20 mouse cellular contexts compared by ENCODE assay signal in the genomic region with DNA sequence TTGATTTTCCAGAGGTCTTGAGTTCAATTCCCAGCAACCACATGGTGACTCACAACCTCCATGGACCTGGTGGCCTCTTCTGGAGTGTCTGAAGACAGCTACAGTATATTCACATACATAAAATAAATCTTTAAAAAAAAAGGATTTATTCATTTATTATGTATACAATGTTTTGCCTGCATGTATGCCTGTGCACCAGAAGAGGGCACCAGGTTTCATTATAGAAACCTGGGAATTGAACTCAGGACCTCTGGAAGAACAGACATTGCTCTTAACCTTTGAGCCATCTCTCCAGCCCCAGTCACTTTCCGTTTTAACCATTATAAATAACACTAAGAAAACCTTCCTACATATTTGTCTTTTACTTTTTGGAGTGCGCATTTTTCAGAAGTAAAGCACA. TPM values are rescaled to one million over a fixed set of nuclear protein-coding genes. Genes with fewer than 3 reads are reported as not detected.
DNase-seq lines count a peak whose midpoint lies in the region; ATAC-seq and TF ChIP-seq lines count a peak whose summit lies in the region.
"Had no signal": no experiment of that assay in that cellular context is flagged by ENCODE, and none has a peak within 500 bp of the region (broad histone marks: within the 10 kb centered on the region; RNA-seq: fewer than 3 reads in every experiment).

No protein-coding gene starts in this region.

- WGBS in forebrain, embryonic 11.5 days: 96% methylated on average over 2 of the region's 2 CpGs
- WGBS in forebrain, embryonic 15.5 days: 94% methylated on average over 2 of the region's 2 CpGs
- WGBS in intestine, postnatal 0 days: 81% methylated on average over 2 of the region's 2 CpGs
- 96% methylated on average over 2 of the region's 2 CpGs for WGBS in intestine, embryonic 16.5 days
- 89% methylated on average over 2 of the region's 2 CpGs for WGBS in liver, postnatal 0 days (ENCODE audit: insufficient replicate concordance)

- CTCF ChIA-PET in Patski (lab: Charles Lee): no interaction called here

- DNase-seq in forebrain, embryonic 11.5 days (ENCODE audit: low spot score): peak; percentile 33
- DNase-seq in liver, postnatal 0 days: no peak
- DNase-seq in liver (no peak), Patski (ENCODE audit: low read depth, low spot score) (no peak)
- DNase-seq in gastrocnemius, postnatal 10 days: no peak
- DNase-seq: cerebellum, adult 11 months; cerebellum, adult 9-10 months; cerebellum, postnatal 36 days; embryo, embryonic 11 days; kidney, adult 11 months; layer of hippocampus, postnatal 36 days; right cerebral cortex, postnatal 4 days had no signal

- in situ Hi-C loops in Patski (cut with MboI; ENCODE audit: low pct_unique_long_range_greater_than_20kb): no loop called here

- H3K9ac ChIP-seq in forebrain, embryonic 11.5 days (ENCODE audit: low read length): no peak overlapping the region
- no peak overlapping the region for H3K9ac ChIP-seq in forebrain, embryonic 15.5 days (replicated peaks)
- H3K9ac ChIP-seq in intestine, postnatal 0 days (ENCODE audit: low read depth, low read length): no peak overlapping the region
- no peak overlapping the region for H3K9ac ChIP-seq in intestine, embryonic 16.5 days (ENCODE audit: low read depth, low read length)
- H3K9ac ChIP-seq in liver, postnatal 0 days (replicated peaks): no peak overlapping the region
- H3K9ac ChIP-seq: embryonic facial prominence, embryonic 12.5 days; hindbrain, embryonic 12.5 days; neural tube, embryonic 13.5 days had no signal

- H3K9me3 ChIP-seq in forebrain, embryonic 11.5 days (ENCODE audit: control insufficient read depth, low read length): no peaks in the 10 kb centered on the region
- H3K9me3 ChIP-seq in forebrain, embryonic 15.5 days: no peaks in the 10 kb centered on the region
- H3K9me3 ChIP-seq in intestine, postnatal 0 days (ENCODE audit: control insufficient read depth): no peaks in the 10 kb centered on the region
- H3K9me3 ChIP-seq in intestine, embryonic 16.5 days (ENCODE audit: control insufficient read depth, low read length): no peaks in the 10 kb centered on the region
- no peaks in the 10 kb centered on the region for H3K9me3 ChIP-seq in liver, postnatal 0 days (ENCODE audit: low read length)
- H3K9me3 ChIP-seq: embryonic facial prominence, embryonic 12.5 days; hindbrain, embryonic 12.5 days; neural tube, embryonic 13.5 days had no signal

- no peak overlapping the region for H3K4me2 ChIP-seq in forebrain, embryonic 11.5 days (ENCODE audit: low read depth, low read length, severe bottlenecking)
- H3K4me2 ChIP-seq in forebrain, embryonic 15.5 days (replicated peaks): no peak overlapping the region
- no peak overlapping the region for H3K4me2 ChIP-seq in intestine, postnatal 0 days (replicated peaks; ENCODE audit: low read depth)
- no peak overlapping the region for H3K4me2 ChIP-seq in intestine, embryonic 16.5 days (ENCODE audit: low read depth, low read length)
- no peak overlapping the region for H3K4me2 ChIP-seq in liver, postnatal 0 days (ENCODE audit: low read depth, low read length)
- H3K4me2 ChIP-seq: embryonic facial prominence, embryonic 12.5 days; hindbrain, embryonic 12.5 days; midbrain, embryonic 11.5 days; neural tube, embryonic 13.5 days had no signal

- peak; percentile 46 for TF ChIP-seq CTCF in intestine, postnatal 0 days (IDR thresholded peaks at IDR 0.05; ENCODE audit: low read depth)
- peak; percentile 51 for TF ChIP-seq CTCF in liver, postnatal 0 days (IDR thresholded peaks at IDR 0.05; ENCODE audit: low read depth)
- TF ChIP-seq CTCF in Patski (IDR thresholded peaks at IDR 0.05): peak; percentile 30

- no peaks in the 10 kb centered on the region for H3K4me1 ChIP-seq in forebrain, embryonic 11.5 days (replicated peaks; ENCODE audit: control insufficient read depth, insufficient read depth, low read length)
- no peaks in the 10 kb centered on the region for H3K4me1 ChIP-seq in forebrain, embryonic 15.5 days
- no peaks in the 10 kb centered on the region for H3K4me1 ChIP-seq in intestine, postnatal 0 days (replicated peaks; ENCODE audit: control insufficient read depth, insufficient read depth, low read length)
- H3K4me1 ChIP-seq in intestine, embryonic 16.5 days (ENCODE audit: control insufficient read depth, insufficient read depth, low read length): no peaks in the 10 kb centered on the region
- no peaks in the 10 kb centered on the region for H3K4me1 ChIP-seq in liver, postnatal 0 days (ENCODE audit: insufficient read depth)
- H3K4me1 ChIP-seq: embryonic facial prominence, embryonic 12.5 days had no signal

- no peaks in the 10 kb centered on the region; the same call in none of the 2 replicates for H3K36me3 ChIP-seq in forebrain, embryonic 11.5 days (ENCODE audit: control insufficient read depth, insufficient read depth, low read length)
- H3K36me3 ChIP-seq in forebrain, embryonic 15.5 days: peaks cover 4% of the 10 kb centered on the region; the same call in 1 of the 2 replicates
- H3K36me3 ChIP-seq in intestine, postnatal 0 days (ENCODE audit: control insufficient read depth, insufficient read depth): peaks cover 4% of the 10 kb centered on the region; the same call in 1 of the 2 replicates
- H3K36me3 ChIP-seq in intestine, embryonic 16.5 days (ENCODE audit: control insufficient read depth, insufficient read depth, low read length): no peaks in the 10 kb centered on the region
- peaks cover 17% of the 10 kb centered on the region; the same call in 1 of the 2 replicates for H3K36me3 ChIP-seq in liver, postnatal 0 days (replicated peaks; ENCODE audit: insufficient read depth, low read length)

- H3K4me3 ChIP-seq in forebrain, embryonic 11.5 days (ENCODE audit: low read depth, low read length): no peak overlapping the region
- no peak overlapping the region for H3K4me3 ChIP-seq in forebrain, embryonic 15.5 days
- no peak overlapping the region for H3K4me3 ChIP-seq in intestine, postnatal 0 days (ENCODE audit: low read depth, low read length)
- no peak overlapping the region for H3K4me3 ChIP-seq in intestine, embryonic 16.5 days (ENCODE audit: low read length)
- H3K4me3 ChIP-seq in liver, postnatal 0 days (ENCODE audit: low read depth, low read length): no peak overlapping the region
- H3K4me3 ChIP-seq: embryonic facial prominence, embryonic 12.5 days; hindbrain, embryonic 12.5 days; neural tube, embryonic 13.5 days had no signal

- POLR2A ChIA-PET in Patski (lab: Charles Lee): no interaction called here

- ATAC-seq in forebrain, embryonic 11.5 days (replicated peaks; ENCODE audit: low FRiP score): no peak
- no peak for ATAC-seq in forebrain, embryonic 15.5 days (replicated peaks)
- ATAC-seq in intestine, postnatal 0 days: no peak
- no peak for ATAC-seq in intestine, embryonic 16.5 days
- ATAC-seq in liver, postnatal 0 days: no peak
- no peak for ATAC-seq in Patski
- ATAC-seq: hindbrain, postnatal 0 days had no signal

- no peak overlapping the region for H3K27ac ChIP-seq in forebrain, embryonic 11.5 days (ENCODE audit: low read depth, low read length)
- H3K27ac ChIP-seq in forebrain, embryonic 15.5 days (replicated peaks): no peak overlapping the region
- H3K27ac ChIP-seq in intestine, postnatal 0 days (ENCODE audit: low read depth, low read length): no peak overlapping the region
- no peak overlapping the region for H3K27ac ChIP-seq in intestine, embryonic 16.5 days (ENCODE audit: low read length)
- H3K27ac ChIP-seq in liver, postnatal 0 days (ENCODE audit: low read depth): no peak overlapping the region
- H3K27ac ChIP-seq: embryonic facial prominence, embryonic 12.5 days; hindbrain, embryonic 12.5 days; hindbrain, postnatal 0 days had no signal

- no peaks in the 10 kb centered on the region for H3K27me3 ChIP-seq in forebrain, embryonic 11.5 days (ENCODE audit: control insufficient read depth, insufficient read depth, low read length)
- H3K27me3 ChIP-seq in forebrain, embryonic 15.5 days: no peaks in the 10 kb centered on the region
- no peaks in the 10 kb centered on the region for H3K27me3 ChIP-seq in intestine, postnatal 0 days (replicated peaks; ENCODE audit: control insufficient read depth, insufficient read depth, low read length)
- H3K27me3 ChIP-seq in intestine, embryonic 16.5 days (replicated peaks; ENCODE audit: control insufficient read depth, insufficient read depth, low read length): no peaks in the 10 kb centered on the region
- H3K27me3 ChIP-seq in liver, postnatal 0 days (ENCODE audit: insufficient read depth, low read length): no peaks in the 10 kb centered on the region
- H3K27me3 ChIP-seq in Patski: no peaks in the 10 kb centered on the region
- H3K27me3 ChIP-seq: embryonic facial prominence, embryonic 12.5 days; hindbrain, embryonic 12.5 days; neural tube, embryonic 13.5 days had no signal

- no peak for TF ChIP-seq EP300 in liver, postnatal 0 days (IDR thresholded peaks at IDR 0.05; ENCODE audit: low read depth)

RNA-seq across cellular contexts. Expression of gene Wdcp, which starts 13.7 kb away (rescaled TPM):
- 20.3 and 20.6 TPM in 2 replicates for polyA plus RNA-seq in forebrain, embryonic 11.5 days (2014; fragmentation: Nextera tagmentation; extraction: Ambion mirVana)
- polyA plus RNA-seq in forebrain, embryonic 15.5 days (2015; fragmentation: Nextera tagmentation; extraction: Ambion mirVana): 14.5 and 16.0 TPM in 2 replicates
- polyA plus RNA-seq in intestine, postnatal 0 days (2015; fragmentation: Nextera tagmentation; extraction: Ambion mirVana): 7.3 and 8.7 TPM in 2 replicates
- polyA plus RNA-seq in intestine, embryonic 16.5 days (2015; fragmentation: Nextera tagmentation; extraction: Ambion mirVana): 11.0 and 12.4 TPM in 2 replicates
- polyA plus RNA-seq in liver, postnatal 0 days (2015; fragmentation: Nextera tagmentation; extraction: Ambion mirVana): 8.4 and 9.4 TPM in 2 replicates
- polyA plus RNA-seq in Patski (2021): 11.2 TPM
- 1 to 10 TPM; 4.8 to 6.0 TPM for total RNA-seq in gastrocnemius, postnatal 10 days (2021)

RNA-seq across cellular contexts. Expression of gene Fkbp1b, which starts 15.4 kb away (rescaled TPM):
- polyA plus RNA-seq in forebrain, embryonic 11.5 days (2014; fragmentation: Nextera tagmentation; extraction: Ambion mirVana): 5.2 and 6.1 TPM in 2 replicates
- 20.0 and 23.9 TPM in 2 replicates for polyA plus RNA-seq in forebrain, embryonic 15.5 days (2015; fragmentation: Nextera tagmentation; extraction: Ambion mirVana)
- polyA plus RNA-seq in intestine, postnatal 0 days (2015; fragmentation: Nextera tagmentation; extraction: Ambion mirVana): 16.2 and 20.6 TPM in 2 replicates
- 7.1 and 8.2 TPM in 2 replicates for polyA plus RNA-seq in intestine, embryonic 16.5 days (2015; fragmentation: Nextera tagmentation; extraction: Ambion mirVana)
- 3.1 and 4.6 TPM in 2 replicates for polyA plus RNA-seq in liver, postnatal 0 days (2015; fragmentation: Nextera tagmentation; extraction: Ambion mirVana)
- 7.1 TPM for polyA plus RNA-seq in Patski (2021)
- total RNA-seq in gastrocnemius, postnatal 10 days (2021): 1 to 10 TPM; 2.6 to 2.9 TPM

RNA-seq across cellular contexts. Expression of gene Mfsd2b, which starts 17.3 kb away (rescaled TPM):
- polyA plus RNA-seq in forebrain, embryonic 11.5 days (2014; fragmentation: Nextera tagmentation; extraction: Ambion mirVana): 4.9 and 6.6 TPM in 2 replicates
- 0.81 and 1.1 TPM in 2 replicates for polyA plus RNA-seq in forebrain, embryonic 15.5 days (2015; fragmentation: Nextera tagmentation; extraction: Ambion mirVana)
- polyA plus RNA-seq in intestine, postnatal 0 days (2015; fragmentation: Nextera tagmentation; extraction: Ambion mirVana): 0.55 and 0.61 TPM in 2 replicates
- 1.3 and 1.7 TPM in 2 replicates for polyA plus RNA-seq in intestine, embryonic 16.5 days (2015; fragmentation: Nextera tagmentation; extraction: Ambion mirVana)
- polyA plus RNA-seq in liver, postnatal 0 days (2015; fragmentation: Nextera tagmentation; extraction: Ambion mirVana): 24.8 and 28.0 TPM in 2 replicates
- 0.17 TPM for polyA plus RNA-seq in Patski (2021)
- 1 to 10 TPM in 1 of 2 experiments, under 1 TPM in 1; 0.78 to 1.3 TPM for total RNA-seq in gastrocnemius, postnatal 10 days (2021)

RNA-seq across cellular contexts. Expression of gene Sf3b6, which starts 39.5 kb away (rescaled TPM):
- 330 and 365 TPM in 2 replicates for polyA plus RNA-seq in forebrain, embryonic 11.5 days (2014; fragmentation: Nextera tagmentation; extraction: Ambion mirVana)
- polyA plus RNA-seq in forebrain, embryonic 15.5 days (2015; fragmentation: Nextera tagmentation; extraction: Ambion mirVana): 245 and 258 TPM in 2 replicates
- polyA plus RNA-seq in intestine, postnatal 0 days (2015; fragmentation: Nextera tagmentation; extraction: Ambion mirVana): 367 and 375 TPM in 2 replicates
- polyA plus RNA-seq in intestine, embryonic 16.5 days (2015; fragmentation: Nextera tagmentation; extraction: Ambion mirVana): 169 and 193 TPM in 2 replicates
- polyA plus RNA-seq in liver, postnatal 0 days (2015; fragmentation: Nextera tagmentation; extraction: Ambion mirVana): 130 and 135 TPM in 2 replicates
- 114 TPM for polyA plus RNA-seq in Patski (2021)
- total RNA-seq in gastrocnemius, postnatal 10 days (2021): 10 to 100 TPM; 55.5 to 64.4 TPM

RNA-seq across cellular contexts. Expression of gene Ubxn2a, which starts 50.7 kb away (rescaled TPM):
- 30.0 and 34.7 TPM in 2 replicates for polyA plus RNA-seq in forebrain, embryonic 11.5 days (2014; fragmentation: Nextera tagmentation; extraction: Ambion mirVana)
- 50.7 and 53.2 TPM in 2 replicates for polyA plus RNA-seq in forebrain, embryonic 15.5 days (2015; fragmentation: Nextera tagmentation; extraction: Ambion mirVana)
- polyA plus RNA-seq in intestine, postnatal 0 days (2015; fragmentation: Nextera tagmentation; extraction: Ambion mirVana): 45.0 and 49.3 TPM in 2 replicates
- 31.0 and 32.8 TPM in 2 replicates for polyA plus RNA-seq in intestine, embryonic 16.5 days (2015; fragmentation: Nextera tagmentation; extraction: Ambion mirVana)
- 19.7 and 22.0 TPM in 2 replicates for polyA plus RNA-seq in liver, postnatal 0 days (2015; fragmentation: Nextera tagmentation; extraction: Ambion mirVana)
- polyA plus RNA-seq in Patski (2021): 27.7 TPM
- 10 to 100 TPM; 44.6 to 53.0 TPM for total RNA-seq in gastrocnemius, postnatal 10 days (2021)
